ENCODE assay signal across 8 mouse cellular contexts in the genomic region with DNA sequence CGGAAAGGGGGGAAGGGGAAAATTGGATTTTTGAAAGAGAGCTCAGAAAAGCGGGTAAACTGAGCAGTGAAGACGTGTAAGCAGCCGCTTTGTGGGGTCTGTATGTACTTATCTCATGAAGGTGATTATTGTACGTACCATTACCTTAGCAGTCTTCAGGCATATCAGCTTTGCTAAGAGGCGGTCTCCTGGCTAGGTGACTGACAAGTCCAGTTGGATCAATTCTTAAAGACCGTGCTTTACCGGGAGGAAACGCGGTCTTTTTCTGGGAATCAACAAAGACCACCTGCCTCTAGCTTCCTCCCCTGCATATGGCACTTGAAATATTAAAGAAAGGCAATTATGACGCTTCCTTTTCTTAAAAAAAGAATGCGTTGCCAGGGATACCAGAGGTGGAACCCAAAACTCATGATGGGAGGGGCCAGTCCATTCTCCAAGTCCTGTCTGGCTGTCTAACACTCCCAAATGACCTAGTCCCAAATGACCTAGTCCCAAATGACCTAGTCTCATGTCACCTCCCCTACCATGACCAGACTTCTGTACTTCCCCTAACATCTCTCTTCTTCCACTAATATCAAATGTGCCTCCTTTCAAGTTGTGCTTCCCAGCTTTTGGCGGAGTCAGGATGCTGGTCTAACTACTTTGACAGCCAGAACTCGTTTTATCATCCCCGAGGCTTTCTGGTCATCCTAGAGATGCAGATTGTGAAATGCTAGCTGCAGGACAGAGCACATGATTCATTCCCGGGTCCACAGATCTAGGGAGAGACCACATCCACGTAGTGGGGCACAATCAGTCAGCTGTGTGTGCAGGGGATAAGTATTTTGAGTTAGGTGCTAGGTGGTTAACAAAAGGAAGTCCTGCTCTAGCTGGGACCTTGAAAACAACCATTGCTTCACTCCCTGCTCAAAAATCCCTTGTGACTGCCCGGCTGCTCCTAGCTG. TPM values are rescaled to one million over a fixed set of nuclear protein-coding genes. Genes with fewer than 3 reads are reported as not detected.
DNase-seq lines count a peak whose midpoint lies in the region; ATAC-seq lines count a peak whose summit lies in the region.

No protein-coding gene starts in this region.

- peak overlapping the region; percentile 64 for H3K9ac ChIP-seq in hindbrain, embryonic 14.5 days
- H3K9ac ChIP-seq in midbrain, embryonic 16.5 days (ENCODE audit: low read depth, low read length): peak overlapping the region; percentile 55

- H3K4me3 ChIP-seq in brown adipose tissue, adult 24 weeks (ENCODE audit: insufficient read depth, low read depth, low read length): peak overlapping the region; percentile 72
- peak overlapping the region; percentile 60 for H3K4me3 ChIP-seq in hindbrain, embryonic 14.5 days (replicated peaks; ENCODE audit: low read length)
- H3K4me3 ChIP-seq in midbrain, embryonic 16.5 days (ENCODE audit: low read depth, low read length): peak overlapping the region; percentile 61

- peak; percentile 22 for DNase-seq in kidney, adult 9 months
- DNase-seq in kidney, postnatal 36 days: no peak
- DNase-seq in hindbrain, embryonic 14.5 days (ENCODE audit: low spot score): no peak
- DNase-seq in left cerebral cortex, adult 18-20 months (ENCODE audit: low spot score in 2 of 2): no peak

- ATAC-seq in hindbrain, embryonic 14.5 days (ENCODE audit: low FRiP score): no peak
- peak; percentile 25; the same call in 1 of the 2 replicates for ATAC-seq in midbrain, embryonic 16.5 days
- ATAC-seq in frontal cortex, adult (ENCODE audit: low TSS enrichment): no peak
- ATAC-seq in CD4-positive, CD25-positive, alpha-beta regulatory T cell, adult 4 months: no peak

- H3K4me2 ChIP-seq in hindbrain, embryonic 14.5 days (replicated peaks): peak overlapping the region; percentile 58
- H3K4me2 ChIP-seq in midbrain, embryonic 16.5 days (ENCODE audit: low read length): peak overlapping the region; percentile 76

- H3K36me3 ChIP-seq in hindbrain, embryonic 14.5 days (replicated peaks; ENCODE audit: control insufficient read depth, insufficient read depth): no peaks in the 10 kb centered on the region
- no peaks in the 10 kb centered on the region for H3K36me3 ChIP-seq in midbrain, embryonic 16.5 days (ENCODE audit: control insufficient read depth, insufficient read depth, low read length)

- H3K9me3 ChIP-seq in hindbrain, embryonic 14.5 days (ENCODE audit: control insufficient read depth, low read length): no peaks in the 10 kb centered on the region
- no peaks in the 10 kb centered on the region for H3K9me3 ChIP-seq in midbrain, embryonic 16.5 days (replicated peaks; ENCODE audit: control insufficient read depth, low read length, poor library complexity, severe bottlenecking)

- H3K27me3 ChIP-seq in hindbrain, embryonic 14.5 days (ENCODE audit: control insufficient read depth, insufficient read depth, low read length): peaks cover 29% of the 10 kb centered on the region
- H3K27me3 ChIP-seq in midbrain, embryonic 16.5 days (ENCODE audit: control insufficient read depth, insufficient read depth, low read depth, low read length): peaks cover 9% of the 10 kb centered on the region

- H3K27ac ChIP-seq in brown adipose tissue, adult 24 weeks (replicated peaks; ENCODE audit: low read depth, low read length): peak overlapping the region; percentile 15; the same call in 1 of the 2 replicates
- H3K27ac ChIP-seq in hindbrain, embryonic 14.5 days: no peak overlapping the region
- H3K27ac ChIP-seq in midbrain, embryonic 16.5 days (ENCODE audit: low read length): peak overlapping the region; percentile 70

- peaks cover 2% of the 10 kb centered on the region; the same call in 1 of the 2 replicates for H3K4me1 ChIP-seq in brown adipose tissue, adult 24 weeks (ENCODE audit: control insufficient read depth, insufficient read depth, insufficient read length, low read length)
- H3K4me1 ChIP-seq in hindbrain, embryonic 14.5 days (replicated peaks; ENCODE audit: control insufficient read depth, insufficient read depth, low read length): peaks cover 10% of the 10 kb centered on the region
- H3K4me1 ChIP-seq in midbrain, embryonic 16.5 days (ENCODE audit: control insufficient read depth, insufficient read depth, low read length): peaks cover 17% of the 10 kb centered on the region

- 38% methylated on average over 18 of the region's 18 CpGs for WGBS in hindbrain, embryonic 14.5 days
- WGBS in midbrain, embryonic 16.5 days: 30% methylated on average over 18 of the region's 18 CpGs

RNA-seq across cellular contexts. Expression of gene Abhd6, which starts 1.3 kb away (rescaled TPM):
- 40.4 and 42.1 TPM in 2 replicates for polyA plus RNA-seq in brown adipose tissue, adult 24 weeks (2012; ENCODE audit: insufficient read depth, insufficient read length, missing spikeins)
- polyA plus RNA-seq in hindbrain, embryonic 14.5 days (2014; fragmentation: Nextera tagmentation; extraction: Ambion mirVana): 35.7 and 37.0 TPM in 2 replicates
- 42.8 and 42.9 TPM in 2 replicates for polyA plus RNA-seq in midbrain, embryonic 16.5 days (2015; fragmentation: Nextera tagmentation; extraction: Ambion mirVana)
- total RNA-seq in left cerebral cortex, adult 18-20 months (2021): 10 to 100 TPM; 74.8 to 75.0 TPM
- polyA plus RNA-seq in CD4-positive, CD25-positive, alpha-beta regulatory T cell, adult 4 months (2017; shearing (Covaris generic)): 10 to 100 TPM; 31.1 to 32.8 TPM

RNA-seq across cellular contexts. Expression of gene Dnase1l3, which starts 9.6 kb away (rescaled TPM):
- polyA plus RNA-seq in brown adipose tissue, adult 24 weeks (2012; ENCODE audit: insufficient read depth, insufficient read length, missing spikeins): not detected in 2 replicates
- 0.09 TPM in 1 of 2 replicates, not detected in the other for polyA plus RNA-seq in hindbrain, embryonic 14.5 days (2014; fragmentation: Nextera tagmentation; extraction: Ambion mirVana)
- polyA plus RNA-seq in midbrain, embryonic 16.5 days (2015; fragmentation: Nextera tagmentation; extraction: Ambion mirVana): 0.04 and 0.07 TPM in 2 replicates
- total RNA-seq in left cerebral cortex, adult 18-20 months (2021): not detected
- polyA plus RNA-seq in CD4-positive, CD25-positive, alpha-beta regulatory T cell, adult 4 months (2017; shearing (Covaris generic)): 1 to 10 TPM; 4.6 to 8.5 TPM

RNA-seq across cellular contexts. Expression of gene Gm45521, which starts 46.9 kb away (rescaled TPM):
- polyA plus RNA-seq in brown adipose tissue, adult 24 weeks (2012; ENCODE audit: insufficient read depth, insufficient read length, missing spikeins): not detected in 2 replicates
- 0.44 and 0.51 TPM in 2 replicates for polyA plus RNA-seq in hindbrain, embryonic 14.5 days (2014; fragmentation: Nextera tagmentation; extraction: Ambion mirVana)
- 0.48 and 0.99 TPM in 2 replicates for polyA plus RNA-seq in midbrain, embryonic 16.5 days (2015; fragmentation: Nextera tagmentation; extraction: Ambion mirVana)
- total RNA-seq in left cerebral cortex, adult 18-20 months (2021): not detected
- not detected for polyA plus RNA-seq in CD4-positive, CD25-positive, alpha-beta regulatory T cell, adult 4 months (2017; shearing (Covaris generic))
